Mouse (Mus musculus) urinary bladder, postnatal 14 days (tissue): ENCODE measurements around the gene Ralb.

ENCODE experiments used
- DNase-seq: peaks from one replicate; pipeline ENCODE4 v3.0.0; 2021; ENCODE audit warnings: low spot score

Gene Ralb

GRCm38 (mm10) chr1:119523826-119524225 is 19.2 kb upstream of the Ralb start:
- no peak for DNase-seq

- DNase-seq, result no peak
Measured at GRCm38 (mm10) chr1:119523369-119523768, 18.8 kb upstream of the Ralb start.

GRCm38 (mm10) chr1:119522726-119523125 is 18.1 kb upstream of the Ralb start:
- no peak for DNase-seq

- no peak for DNase-seq
Measured at GRCm38 (mm10) chr1:119521681-119522080, 17.1 kb upstream of the Ralb start.

- DNase-seq, result peak; percentile 55
Measured at GRCm38 (mm10) chr1:119521029-119521428, 16.4 kb upstream of the Ralb start.

GRCm38 (mm10) chr1:119519286-119519685 is 14.7 kb upstream of the Ralb start:
- no peak for DNase-seq

GRCm38 (mm10) chr1:119518786-119519185 is 14.2 kb upstream of the Ralb start:
- no peak for DNase-seq

- no peak for DNase-seq
Measured at GRCm38 (mm10) chr1:119518060-119518459, 13.5 kb upstream of the Ralb start.

- no peak for DNase-seq
Measured at GRCm38 (mm10) chr1:119510857-119511256, 6.3 kb upstream of the Ralb start.

- no peak for DNase-seq
Measured at GRCm38 (mm10) chr1:119510409-119510808, 5.8 kb upstream of the Ralb start.

GRCm38 (mm10) chr1:119509474-119509873 is 4.9 kb upstream of the Ralb start:
- peak; percentile 52 for DNase-seq

GRCm38 (mm10) chr1:119508548-119508947 is 4.0 kb upstream of the Ralb start:
- DNase-seq, result no peak

GRCm38 (mm10) chr1:119505951-119506350 is 1.4 kb upstream of the Ralb start:
- DNase-seq, result no peak

GRCm38 (mm10) chr1:119503808-119504207 is 786 bp downstream of the Ralb start:
- DNase-seq, result no peak

GRCm38 (mm10) chr1:119503181-119503580 is 1.4 kb downstream of the Ralb start:
- DNase-seq, result no peak

- DNase-seq, result no peak
Measured at GRCm38 (mm10) chr1:119502729-119503128, 1.9 kb downstream of the Ralb start.

GRCm38 (mm10) chr1:119501881-119502280 is 2.7 kb downstream of the Ralb start:
- DNase-seq, result no peak

- no peak for DNase-seq
Measured at GRCm38 (mm10) chr1:119499456-119499855, 5.1 kb downstream of the Ralb start.

- peak; percentile 21 for DNase-seq
Measured at GRCm38 (mm10) chr1:119498536-119499231, 5.9 kb downstream of the Ralb start.

- DNase-seq, result no peak
Measured at GRCm38 (mm10) chr1:119497346-119498004, 7.1 kb downstream of the Ralb start.

- no peak for DNase-seq
Measured at GRCm38 (mm10) chr1:119495396-119495775, 9.2 kb downstream of the Ralb start.

- no peak for DNase-seq
Measured at GRCm38 (mm10) chr1:119494712-119495395, 9.7 kb downstream of the Ralb start.

GRCm38 (mm10) chr1:119494024-119494711 is 10.4 kb downstream of the Ralb start:
- DNase-seq, result no peak
